9 mouse cellular contexts compared by ENCODE assay signal in the genomic region with DNA sequence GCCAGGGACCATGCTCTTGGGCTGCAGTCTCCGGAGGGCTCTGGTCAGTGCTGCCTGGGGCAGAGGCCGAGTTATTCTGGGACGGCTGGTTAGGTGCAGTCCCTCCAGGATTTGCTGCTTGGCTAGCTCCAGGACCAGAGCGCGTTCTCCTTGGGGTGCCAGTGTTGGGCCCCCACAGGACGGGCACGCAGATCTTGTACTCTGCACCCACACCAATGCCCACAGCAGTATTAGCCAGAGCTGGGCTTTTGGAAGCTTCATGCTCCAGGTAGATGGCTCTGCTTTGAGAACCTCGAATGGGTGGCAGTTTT. TPM values are rescaled to one million over a fixed set of nuclear protein-coding genes. Genes with fewer than 3 reads are reported as not detected.
A peak's percentile ranks its signal among the peaks of the same experiment; 100 is the strongest.
DNase-seq lines count a peak whose midpoint lies in the region; ATAC-seq lines count a peak whose summit lies in the region.
"Had no signal": no experiment of that assay in that cellular context is flagged by ENCODE, and none has a peak within 500 bp of the region (broad histone marks: within the 10 kb centered on the region; RNA-seq: fewer than 3 reads in every experiment).

No protein-coding gene starts in this region.

- peak overlapping the region; percentile 35 for H3K9ac ChIP-seq in kidney, embryonic 14.5 days (ENCODE audit: low read depth, low read length)
- 0 out of 2 replicates have a peak overlapping the region, but pooled peaks have one; percentile 39 for H3K9ac ChIP-seq in hindbrain, embryonic 14.5 days
- 0 out of 2 replicates have a peak overlapping the region, but pooled peaks have one; percentile 29 for H3K9ac ChIP-seq in midbrain, embryonic 13.5 days (replicated peaks)

- no peaks in the 10 kb centered on the region for H3K27me3 ChIP-seq in kidney, embryonic 14.5 days (ENCODE audit: control insufficient read depth, insufficient read depth, low read length)
- H3K27me3 ChIP-seq in hindbrain, embryonic 14.5 days (ENCODE audit: control insufficient read depth, insufficient read depth, low read length) = no peaks in the 10 kb centered on the region; the same call in 1 of the 2 replicates
- H3K27me3 ChIP-seq in midbrain, embryonic 13.5 days = peaks cover 8% of the 10 kb centered on the region

- H3K4me3 ChIP-seq in kidney, embryonic 14.5 days (ENCODE audit: low read length) = no peak overlapping the region
- no peak overlapping the region for H3K4me3 ChIP-seq in hindbrain, embryonic 14.5 days (replicated peaks; ENCODE audit: low read length)
- H3K4me3 ChIP-seq in midbrain, embryonic 13.5 days (replicated peaks) = no peak overlapping the region

- H3K27ac ChIP-seq in kidney, embryonic 14.5 days (ENCODE audit: low read depth, low read length) = no peak overlapping the region
- no peak overlapping the region for H3K27ac ChIP-seq in hindbrain, embryonic 14.5 days
- no peak overlapping the region for H3K27ac ChIP-seq in midbrain, embryonic 13.5 days
- H3K27ac ChIP-seq: macrophage had no signal

- ATAC-seq in kidney, embryonic 14.5 days (ENCODE audit: low FRiP score, low TSS enrichment) = 0 out of 2 replicates have a peak, but pooled peaks have one; percentile 20
- no peak for ATAC-seq in hindbrain, embryonic 14.5 days (ENCODE audit: low FRiP score)
- ATAC-seq in midbrain, embryonic 13.5 days = 0 out of 2 replicates have a peak, but pooled peaks have one; percentile 4

- peak; percentile 2 for DNase-seq in embryo, embryonic 10 days (ENCODE audit: low spot score)
- no peak for DNase-seq in embryo, embryonic 9.5 days (ENCODE audit: extremely low spot score)
- no peak for DNase-seq in kidney, adult 9 months
- DNase-seq in hindbrain, embryonic 14.5 days (ENCODE audit: low spot score) = no peak
- DNase-seq in cerebellum, adult 11-12 months = no peak
- no peak for DNase-seq in cerebellum, adult 8-10 months

- 0 out of 2 replicates have a peak, but pooled peaks cover 3% of the 10 kb centered on the region for H3K4me1 ChIP-seq in kidney, embryonic 14.5 days (ENCODE audit: control insufficient read depth, insufficient read depth, low read length)
- 0 out of 2 replicates have a peak, but pooled peaks cover 3% of the 10 kb centered on the region for H3K4me1 ChIP-seq in hindbrain, embryonic 14.5 days (replicated peaks; ENCODE audit: control insufficient read depth, insufficient read depth, low read length)
- H3K4me1 ChIP-seq in midbrain, embryonic 13.5 days (replicated peaks) = peaks cover 7% of the 10 kb centered on the region

- H3K9me3 ChIP-seq in kidney, embryonic 14.5 days (ENCODE audit: control insufficient read depth, low read length) = no peaks in the 10 kb centered on the region
- no peaks in the 10 kb centered on the region for H3K9me3 ChIP-seq in hindbrain, embryonic 14.5 days (ENCODE audit: control insufficient read depth, low read length)
- H3K9me3 ChIP-seq in midbrain, embryonic 13.5 days = no peaks in the 10 kb centered on the region

- WGBS in kidney, embryonic 14.5 days = 80% methylated on average over 8 of the region's 8 CpGs
- 79% methylated on average over 8 of the region's 8 CpGs for WGBS in hindbrain, embryonic 14.5 days
- WGBS in midbrain, embryonic 13.5 days = 86% methylated on average over 8 of the region's 8 CpGs

- H3K36me3 ChIP-seq in kidney, embryonic 14.5 days (ENCODE audit: control insufficient read depth, insufficient read depth, low read length) = no peaks in the 10 kb centered on the region
- no peaks in the 10 kb centered on the region for H3K36me3 ChIP-seq in hindbrain, embryonic 14.5 days (replicated peaks; ENCODE audit: control insufficient read depth, insufficient read depth)
- no peaks in the 10 kb centered on the region for H3K36me3 ChIP-seq in midbrain, embryonic 13.5 days

- H3K4me2 ChIP-seq in kidney, embryonic 14.5 days (replicated peaks; ENCODE audit: low read depth, low read length) = no peak overlapping the region
- no peak overlapping the region for H3K4me2 ChIP-seq in hindbrain, embryonic 14.5 days (replicated peaks)
- H3K4me2 ChIP-seq in midbrain, embryonic 13.5 days (replicated peaks) = no peak overlapping the region

RNA-seq across cellular contexts. Expression of a gene that starts 3.0 kb away (rescaled TPM):
- polyA plus RNA-seq in kidney, embryonic 14.5 days (2014; fragmentation: Nextera tagmentation; extraction: Ambion mirVana) = 0.07 and 0.08 TPM in 2 replicates
- 0.04 TPM in 1 of 2 replicates, not detected in the other for polyA plus RNA-seq in hindbrain, embryonic 14.5 days (2014; fragmentation: Nextera tagmentation; extraction: Ambion mirVana)
- polyA plus RNA-seq in midbrain, embryonic 13.5 days (2015; fragmentation: Nextera tagmentation; extraction: Ambion mirVana) = 0.04 TPM in 1 of 2 replicates, not detected in the other
- polyA plus RNA-seq: macrophage had no signal

RNA-seq across cellular contexts. Expression of a gene that starts 9.5 kb away (rescaled TPM):
- polyA plus RNA-seq in kidney, embryonic 14.5 days (2014; fragmentation: Nextera tagmentation; extraction: Ambion mirVana) = 8.2 and 9.2 TPM in 2 replicates
- 1.3 and 1.6 TPM in 2 replicates for polyA plus RNA-seq in hindbrain, embryonic 14.5 days (2014; fragmentation: Nextera tagmentation; extraction: Ambion mirVana)
- 1.3 and 1.5 TPM in 2 replicates for polyA plus RNA-seq in midbrain, embryonic 13.5 days (2015; fragmentation: Nextera tagmentation; extraction: Ambion mirVana)
- polyA plus RNA-seq: macrophage had no signal

RNA-seq across cellular contexts. Expression of a gene that starts 19.0 kb away (rescaled TPM):
- 0.10 and 0.22 TPM in 2 replicates for polyA plus RNA-seq in kidney, embryonic 14.5 days (2014; fragmentation: Nextera tagmentation; extraction: Ambion mirVana)
- polyA plus RNA-seq in hindbrain, embryonic 14.5 days (2014; fragmentation: Nextera tagmentation; extraction: Ambion mirVana) = not detected in 2 replicates
- polyA plus RNA-seq in midbrain, embryonic 13.5 days (2015; fragmentation: Nextera tagmentation; extraction: Ambion mirVana) = not detected in 2 replicates
- polyA plus RNA-seq: macrophage had no signal

RNA-seq across cellular contexts. Expression of a gene that starts 28.9 kb away (rescaled TPM):
- 36.6 and 37.9 TPM in 2 replicates for polyA plus RNA-seq in kidney, embryonic 14.5 days (2014; fragmentation: Nextera tagmentation; extraction: Ambion mirVana)
- 32.3 and 37.8 TPM in 2 replicates for polyA plus RNA-seq in hindbrain, embryonic 14.5 days (2014; fragmentation: Nextera tagmentation; extraction: Ambion mirVana)
- 35.0 and 36.1 TPM in 2 replicates for polyA plus RNA-seq in midbrain, embryonic 13.5 days (2015; fragmentation: Nextera tagmentation; extraction: Ambion mirVana)

RNA-seq across cellular contexts. Expression of a gene that starts 29.5 kb away (rescaled TPM):
- polyA plus RNA-seq in kidney, embryonic 14.5 days (2014; fragmentation: Nextera tagmentation; extraction: Ambion mirVana) = 3.0 and 3.1 TPM in 2 replicates
- polyA plus RNA-seq in hindbrain, embryonic 14.5 days (2014; fragmentation: Nextera tagmentation; extraction: Ambion mirVana) = 0.88 and 1.1 TPM in 2 replicates
- polyA plus RNA-seq in midbrain, embryonic 13.5 days (2015; fragmentation: Nextera tagmentation; extraction: Ambion mirVana) = 0.77 and 1.4 TPM in 2 replicates
